Mouse (Mus musculus): Measurements from ENCODE around the gene Ubxn1.

DNA sequence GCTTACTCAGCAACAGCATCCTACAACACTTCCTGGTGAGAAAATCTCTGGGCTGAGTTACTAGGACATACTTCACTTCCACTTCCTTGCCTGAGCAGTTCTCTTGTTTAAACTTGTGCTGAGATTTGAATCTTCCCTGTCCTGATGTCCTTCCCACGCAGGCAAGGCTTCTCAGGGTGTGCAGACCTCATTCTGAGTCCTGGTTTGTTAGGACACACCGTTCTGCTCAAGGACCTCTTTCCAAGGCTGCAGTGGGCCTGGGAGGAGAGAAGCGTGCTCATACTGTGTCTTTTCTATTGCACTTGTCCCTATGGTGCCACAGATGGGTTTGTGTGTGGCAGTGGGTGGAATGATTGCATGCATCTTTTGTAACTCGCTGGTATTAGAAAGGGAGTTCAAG lies 38.3 kb upstream of the Ubxn1 start:
- TF ChIP-seq ZNF384 (IDR thresholded peaks at IDR 0.05; ENCODE audit: low read depth, low read length) (no peak), HCFC1 (IDR thresholded peaks at IDR 0.05; ENCODE audit: borderline replicate concordance, insufficient read depth, low read length) (no peak), CHD2 (IDR thresholded peaks at IDR 0.05; ENCODE audit: low read depth, low read length) (no peak)

Measured in ES-E14 (cell line).